Mouse (Mus musculus): ENCODE data around the gene Slco3a1. TPM values are rescaled to one million over a fixed set of nuclear protein-coding genes. Genes with fewer than 3 reads are reported as not detected.
"Not testable (repeated sequence)": the region's sequence is repeated elsewhere in the genome, so short reads cannot be mapped to it uniquely, and the experiment has no call there.

Slco3a1 gene
- polyA plus RNA-seq, 1 experiment = 18.2 TPM

GRCm38 (mm10) chr7:74447781-74448180 is 106.8 kb downstream of the Slco3a1 start:
- WGBS = 35% methylated on average over 2 of the region's 2 CpGs
- DNase-seq (ENCODE audit: low read depth, low spot score) = no peak

GRCm38 (mm10) chr7:74445148-74445547 is 109.4 kb downstream of the Slco3a1 start:
- WGBS = 87% methylated on average over 5 of the region's 5 CpGs
- no peak for DNase-seq (ENCODE audit: low read depth, low spot score)

- DNase-seq (ENCODE audit: low read depth, low spot score) = no peak
- WGBS = 49% methylated on average over 5 of the region's 5 CpGs
Measured at GRCm38 (mm10) chr7:74442380-74442779, 112.2 kb downstream of the Slco3a1 start.

DNA sequence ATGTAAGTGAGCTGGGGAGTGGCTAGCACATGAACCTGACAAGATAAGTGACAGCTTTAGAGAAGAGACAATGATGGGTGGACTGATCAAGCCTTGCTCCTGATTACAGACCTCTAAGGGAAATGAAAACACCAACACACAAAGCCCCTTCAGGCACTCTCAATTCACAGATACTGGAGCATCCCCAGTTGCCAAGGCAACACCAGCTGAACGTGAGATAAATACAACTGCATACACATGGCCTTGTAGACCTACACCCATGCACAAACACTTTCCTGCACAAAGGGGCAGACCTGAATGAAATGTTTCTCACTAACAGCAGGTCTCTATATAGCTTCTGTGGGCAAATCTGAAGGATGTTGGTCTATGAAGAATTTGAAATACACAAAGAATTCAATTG is 117.0 kb downstream of the Slco3a1 start:
- WGBS = 40% methylated on average over 1 of the region's 1 CpGs
- DNase-seq (ENCODE audit: low read depth, low spot score) = no peak

GRCm38 (mm10) chr7:74436642-74437041 is 117.9 kb downstream of the Slco3a1 start:
- DNase-seq (ENCODE audit: low read depth, low spot score) = no peak
- WGBS = 77% methylated on average over 2 of the region's 2 CpGs

DNA sequence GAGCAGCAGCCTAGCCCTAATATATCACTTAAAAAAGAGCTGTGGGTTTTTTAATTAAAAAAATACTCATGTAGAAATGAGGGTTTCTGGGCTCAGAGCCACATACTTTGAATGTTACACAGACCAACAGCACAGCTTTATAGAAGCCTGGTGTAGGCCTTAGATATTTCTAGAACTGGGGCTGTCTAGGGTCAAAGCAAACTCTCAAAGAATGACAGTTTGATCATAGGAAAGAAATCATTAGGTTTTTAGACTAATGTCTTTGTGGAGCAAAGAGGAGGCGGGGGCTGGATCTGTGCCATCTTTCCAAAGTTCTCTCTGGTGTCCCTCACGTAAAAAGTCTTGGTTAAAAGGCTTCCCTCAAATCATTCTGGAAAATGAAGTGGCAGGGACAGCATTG is 121.6 kb downstream of the Slco3a1 start:
- WGBS = 42% methylated on average over 2 of the region's 2 CpGs
- DNase-seq (ENCODE audit: low read depth, low spot score) = no peak

DNA sequence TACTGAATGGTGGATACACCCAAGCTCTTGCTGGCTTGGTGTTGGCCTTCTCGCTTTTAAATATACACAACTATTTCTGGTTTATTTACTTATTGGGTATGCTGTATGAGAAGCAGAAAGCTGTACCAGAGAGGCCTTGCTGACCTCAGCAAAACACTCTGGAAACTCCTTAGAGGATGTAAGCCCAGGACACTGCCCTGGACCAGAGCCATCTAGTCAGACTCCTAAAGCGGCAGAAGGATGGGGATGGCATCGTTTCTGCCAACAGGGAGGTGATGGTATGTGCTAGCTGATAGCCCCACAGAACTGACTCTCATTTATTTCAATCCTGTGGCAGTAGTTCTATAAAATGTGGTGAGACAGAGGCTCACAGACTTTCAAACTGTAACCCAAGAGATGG is 125.3 kb downstream of the Slco3a1 start:
- 73% methylated on average over 3 of the region's 3 CpGs for WGBS
- DNase-seq (ENCODE audit: low read depth, low spot score) = no peak

GRCm38 (mm10) chr7:74427135-74427534 is 127.4 kb downstream of the Slco3a1 start:
- 44% methylated on average over 1 of the region's 1 CpGs for WGBS
- no peak for DNase-seq (ENCODE audit: low read depth, low spot score)

DNA sequence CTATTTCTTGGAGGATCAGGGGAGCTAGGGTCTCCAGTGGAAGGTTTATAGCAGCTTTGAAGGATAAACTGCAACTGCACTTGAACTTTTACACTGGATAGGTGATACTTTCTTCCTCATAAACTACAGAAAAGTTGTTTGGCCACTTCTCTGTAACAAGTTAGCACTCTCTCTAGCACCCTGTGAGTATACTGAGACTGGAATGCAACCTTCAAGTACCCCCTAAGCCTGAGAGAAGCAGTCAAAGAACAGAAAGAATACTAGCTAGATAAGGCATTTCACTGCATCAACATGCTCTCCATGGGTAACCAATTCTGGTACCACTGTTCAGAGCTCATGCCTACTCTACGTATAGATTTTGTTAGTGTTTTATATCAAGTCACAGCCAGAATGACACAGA is 128.6 kb downstream of the Slco3a1 start:
- 91% methylated on average over 1 of the region's 1 CpGs for WGBS
- no peak for DNase-seq (ENCODE audit: low read depth, low spot score)

GRCm38 (mm10) chr7:74423928-74424850 is 130.4 kb downstream of the Slco3a1 start:
- WGBS = 54% methylated on average over 9 of the region's 9 CpGs
- DNase-seq (ENCODE audit: low read depth, low spot score) = no peak

DNA sequence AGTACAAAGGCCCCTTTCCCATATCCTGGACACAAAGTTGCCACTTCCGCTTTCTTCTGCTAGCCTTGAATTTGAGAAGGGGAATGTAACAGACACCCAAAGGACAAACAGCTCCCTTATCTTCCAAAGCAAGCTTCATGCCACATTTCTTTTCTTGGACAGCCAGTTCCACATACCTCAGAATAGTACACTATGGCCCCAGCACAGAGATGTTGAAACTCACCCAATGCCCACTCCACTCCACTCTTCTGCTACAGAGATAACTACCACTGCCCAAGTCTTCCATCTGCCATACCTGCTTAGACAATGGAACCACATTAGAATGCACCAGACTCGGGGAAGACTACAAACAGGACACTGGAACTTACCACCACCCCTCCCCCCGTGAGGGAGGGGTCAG is 131.3 kb downstream of the Slco3a1 start:
- WGBS = 65% methylated on average over 3 of the region's 3 CpGs

DNA sequence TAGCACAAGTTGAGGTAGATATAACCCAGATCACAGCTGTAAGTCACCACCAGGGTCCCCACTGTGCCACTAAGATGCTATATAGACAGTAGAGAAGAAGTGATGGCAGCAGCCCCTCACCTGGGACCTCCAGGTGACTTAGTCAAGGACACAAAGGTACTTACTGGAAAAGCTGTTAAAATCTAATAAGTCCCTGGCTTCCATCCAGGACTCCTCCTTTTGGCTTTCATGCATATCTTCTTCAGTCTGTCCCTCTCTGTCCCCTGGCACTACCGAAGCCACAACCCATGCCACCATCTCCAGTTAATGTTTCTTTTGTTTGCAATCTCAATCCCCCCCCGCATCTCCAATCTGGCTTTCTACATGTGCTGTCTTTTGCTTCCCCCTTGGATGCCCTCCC is 131.8 kb downstream of the Slco3a1 start:
- no peak for DNase-seq (ENCODE audit: low read depth, low spot score)
- WGBS = 80% methylated on average over 2 of the region's 2 CpGs

More for the DNA sequence above, 131.3 kb downstream of the Slco3a1 start:
- no peak for DNase-seq (ENCODE audit: low read depth, low spot score)

DNA sequence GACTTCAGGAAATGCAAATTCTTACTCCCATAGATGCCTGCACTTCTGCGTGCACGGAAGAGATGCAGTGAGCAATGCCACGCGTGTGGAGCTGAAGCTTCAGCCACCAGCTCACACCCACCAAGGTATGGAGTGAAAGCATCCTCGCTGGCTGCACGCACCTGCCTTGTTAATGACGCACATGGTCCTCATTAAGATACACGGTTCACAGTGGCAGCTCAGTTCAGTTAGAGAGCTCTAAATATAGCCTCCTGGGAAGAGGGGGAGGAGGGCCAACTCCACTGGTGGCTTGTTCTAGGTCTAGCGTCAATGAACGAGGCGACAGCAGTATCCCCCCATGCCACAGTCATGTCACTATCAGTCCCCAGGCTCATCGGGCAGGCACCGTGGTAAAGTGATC is 132.6 kb downstream of the Slco3a1 start:
- no peak for DNase-seq (ENCODE audit: low read depth, low spot score)
- WGBS = 68% methylated on average over 13 of the region's 13 CpGs

- no peak for DNase-seq (ENCODE audit: low read depth, low spot score)
- WGBS = 89% methylated on average over 2 of the region's 2 CpGs
Measured at GRCm38 (mm10) chr7:74421591-74421990, 133.0 kb downstream of the Slco3a1 start.

- WGBS = 87% methylated on average over 4 of the region's 4 CpGs
- no peak for DNase-seq (ENCODE audit: low read depth, low spot score)
Measured at GRCm38 (mm10) chr7:74419706-74420105, 134.9 kb downstream of the Slco3a1 start.

DNA sequence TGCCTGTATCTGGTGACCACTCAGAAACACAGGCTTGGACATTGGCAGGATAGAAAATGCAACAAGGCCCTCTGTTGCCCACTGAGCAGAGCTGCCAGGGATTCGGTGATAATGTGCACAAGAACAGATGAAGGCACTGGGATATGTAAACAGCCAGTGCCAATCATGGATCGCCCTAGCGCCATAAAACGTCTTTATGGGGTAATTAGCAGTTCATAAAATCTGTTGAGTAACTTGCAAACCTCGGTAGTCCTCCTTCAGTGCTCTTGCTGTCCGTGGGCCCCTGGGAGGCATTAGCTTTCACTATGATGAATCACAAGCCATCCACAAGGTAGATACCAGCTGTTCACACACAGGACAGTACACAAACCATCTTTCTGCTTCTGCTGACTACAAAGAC is 137.6 kb downstream of the Slco3a1 start:
- DNase-seq (ENCODE audit: low read depth, low spot score) = peak; percentile 29
- 27% methylated on average over 6 of the region's 6 CpGs for WGBS

DNA sequence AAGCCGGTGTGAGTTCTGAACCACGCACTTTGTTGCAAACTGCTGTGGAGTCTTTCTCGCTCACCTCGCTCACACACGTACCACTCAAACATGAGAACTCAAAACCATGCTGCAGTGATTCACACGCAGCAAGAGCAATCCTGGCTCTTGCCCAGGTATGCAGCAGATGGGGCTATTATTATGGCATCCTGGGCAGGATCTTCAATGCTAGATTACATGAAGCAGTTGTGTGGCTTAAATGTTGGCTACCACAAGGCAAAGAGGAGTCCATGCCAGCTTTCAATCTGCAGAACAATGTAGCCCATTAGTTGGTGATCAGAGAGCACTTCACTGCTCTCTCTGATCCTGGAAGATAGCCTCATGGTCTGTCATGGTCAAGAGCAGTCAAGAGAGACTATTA is 139.3 kb downstream of the Slco3a1 start:
- WGBS = 90% methylated on average over 6 of the region's 6 CpGs
- no peak for DNase-seq (ENCODE audit: low read depth, low spot score)

DNA sequence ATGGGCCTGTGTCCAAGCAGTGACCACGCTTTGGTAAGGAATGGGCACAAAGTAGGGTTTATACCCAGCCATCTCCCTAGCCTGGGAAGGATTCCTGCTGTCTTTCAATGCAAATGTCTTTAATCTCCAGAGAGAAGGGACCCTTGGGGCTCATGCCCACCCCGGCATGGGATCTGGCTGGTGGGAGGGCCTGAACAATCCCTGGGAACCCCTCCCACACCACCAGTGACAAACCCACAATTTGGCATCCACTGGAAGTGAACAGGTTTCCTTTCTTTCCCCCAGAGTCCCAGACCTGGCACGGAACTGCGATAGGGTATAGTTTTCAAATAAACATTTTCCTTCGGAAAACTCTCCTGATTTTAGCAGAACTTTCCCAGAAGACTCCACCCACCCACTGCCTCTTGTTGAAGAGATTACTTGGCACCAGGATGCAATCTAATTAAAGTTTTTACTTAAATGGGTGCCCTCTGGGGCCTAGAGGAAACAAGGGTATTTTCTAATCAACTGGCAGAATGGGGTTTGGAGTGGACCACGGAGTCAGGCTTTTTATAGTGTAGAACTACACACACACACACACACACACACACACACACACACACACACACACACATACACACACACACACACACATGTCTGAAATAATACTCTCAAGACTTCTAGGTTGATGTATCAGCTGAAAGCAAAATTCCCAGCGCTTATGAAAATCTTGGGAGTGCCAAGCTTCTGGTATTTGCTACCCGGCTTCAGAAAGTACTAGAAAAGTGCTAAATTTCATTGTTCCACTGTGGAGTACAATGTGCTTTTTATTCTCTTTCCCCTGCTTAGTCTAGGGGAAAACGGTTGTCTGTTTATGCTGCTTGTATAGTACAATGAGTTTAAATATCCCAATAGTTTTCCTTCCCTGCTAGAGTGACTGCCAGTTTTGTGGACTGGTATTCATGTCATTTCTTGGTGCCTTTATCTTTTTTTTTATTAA is 140.6 kb downstream of the Slco3a1 start:
- WGBS = 68% methylated on average over 9 of the region's 9 CpGs
- no peak for DNase-seq (ENCODE audit: low read depth, low spot score)

- WGBS = 58% methylated on average over 13 of the region's 13 CpGs
- no peak for DNase-seq (ENCODE audit: low read depth, low spot score)
Measured at GRCm38 (mm10) chr7:74408601-74409323, 145.8 kb downstream of the Slco3a1 start.

- DNase-seq (ENCODE audit: low read depth, low spot score) = not testable (repeated sequence)
Measured at GRCm38 (mm10) chr7:74407851-74408250, 146.7 kb downstream of the Slco3a1 start.
